Comparison of ENCODE assay signal across 8 mouse cellular contexts in genomic region chr19:55537691-55538090, GRCm38 (mm10).
DNase-seq lines count a peak whose midpoint lies in the region; ATAC-seq and TF ChIP-seq lines count a peak whose summit lies in the region.

No protein-coding gene starts in this region.

- no peak overlapping the region for H3K9ac ChIP-seq in hindbrain, postnatal 0 days (replicated peaks; ENCODE audit: low read length)
- H3K9ac ChIP-seq in liver, embryonic 16.5 days (ENCODE audit: low read depth, low read length), result no peak overlapping the region

- peak; percentile 57 for TF ChIP-seq CTCF in brain, embryonic 14.5 days (IDR thresholded peaks at IDR 0.05; ENCODE audit: borderline replicate concordance, extremely low read depth, insufficient read depth, insufficient read length)
- peak; percentile 67 for TF ChIP-seq CTCF in hindbrain, postnatal 0 days (IDR thresholded peaks at IDR 0.05; ENCODE audit: low read depth)

- TF ChIP-seq POLR2A in brain, embryonic 14.5 days (IDR thresholded peaks at IDR 0.05; ENCODE audit: borderline replicate concordance, extremely low read depth, insufficient read depth, insufficient read length, poor library complexity, severe bottlenecking), result no peak

- no peak overlapping the region for H3K27ac ChIP-seq in hindbrain, postnatal 0 days
- no peak overlapping the region for H3K27ac ChIP-seq in liver, embryonic 16.5 days (ENCODE audit: low read length)

- ATAC-seq in hindbrain, postnatal 0 days, result 0 out of 2 replicates have a peak, but pooled peaks have one; percentile 38
- peak; percentile 43; the same call in 1 of the 2 replicates for ATAC-seq in liver, embryonic 16.5 days (ENCODE audit: low read depth)

- H3K9me3 ChIP-seq in hindbrain, postnatal 0 days (ENCODE audit: low read length), result no peaks in the 10 kb centered on the region
- no peaks in the 10 kb centered on the region for H3K9me3 ChIP-seq in liver, embryonic 16.5 days (replicated peaks; ENCODE audit: control insufficient read depth, low read length)

- H3K27me3 ChIP-seq in hindbrain, postnatal 0 days (ENCODE audit: insufficient read depth, low read length), result no peaks in the 10 kb centered on the region
- H3K27me3 ChIP-seq in liver, embryonic 16.5 days (ENCODE audit: control insufficient read depth, insufficient read depth, low read depth, low read length), result no peaks in the 10 kb centered on the region

- no peak overlapping the region for H3K4me2 ChIP-seq in hindbrain, postnatal 0 days (ENCODE audit: low read depth, low read length)
- H3K4me2 ChIP-seq in liver, embryonic 16.5 days (ENCODE audit: low read depth, low read length), result no peak overlapping the region

- H3K36me3 ChIP-seq in hindbrain, postnatal 0 days (ENCODE audit: insufficient read depth, low read length), result no peaks in the 10 kb centered on the region
- no peaks in the 10 kb centered on the region for H3K36me3 ChIP-seq in liver, embryonic 16.5 days (ENCODE audit: control insufficient read depth, insufficient read depth)

- H3K4me1 ChIP-seq in hindbrain, postnatal 0 days (ENCODE audit: insufficient read depth, low read length), result no peaks in the 10 kb centered on the region
- no peaks in the 10 kb centered on the region for H3K4me1 ChIP-seq in liver, embryonic 16.5 days (ENCODE audit: control insufficient read depth, low read depth, low read length)

- DNase-seq in gastrocnemius, postnatal 10 days, result peak; percentile 45
- DNase-seq in gastrocnemius, adult 8-10 months (ENCODE audit: low spot score in 2 of 2), result no peak
- DNase-seq in A20 (ENCODE audit: low read depth, low spot score) (peak; percentile 52), adipocyte (ENCODE audit: low spot score) (no peak)
- peak; percentile 75 for DNase-seq in brain, embryonic 14.5 days (ENCODE audit: low read depth)
- DNase-seq in hindbrain, postnatal 0 days (ENCODE audit: low spot score), result peak; percentile 68
- DNase-seq in thymus, postnatal 4 days, result peak; percentile 79

- H3K4me3 ChIP-seq in hindbrain, postnatal 0 days (ENCODE audit: low read length), result no peak overlapping the region
- H3K4me3 ChIP-seq in liver, embryonic 16.5 days (ENCODE audit: low read depth, low read length), result no peak overlapping the region

- 32% methylated on average over 6 of the region's 6 CpGs for WGBS in hindbrain, postnatal 0 days
- WGBS in liver, embryonic 16.5 days (ENCODE audit: insufficient replicate concordance), result 48% methylated on average over 6 of the region's 6 CpGs

Comparison
In these comparisons a context has a peak if more than half of its experiments do, and no peak if none do; other contexts are left out.
1. DNase-seq: peak in gastrocnemius, postnatal 10 days (single experiment), A20 (single experiment), brain, embryonic 14.5 days (single experiment), hindbrain, postnatal 0 days (single experiment) and thymus, postnatal 4 days (single experiment); none in gastrocnemius, adult 8-10 months (0 of 2) and adipocyte (single experiment).